Mouse (Mus musculus): ENCODE results near the gene Olfr1335.
"Not testable (repeated sequence)": the region's sequence is repeated elsewhere in the genome, so short reads cannot be mapped to it uniquely, and the experiment has no call there.

Olfr1335 gene

GRCm38 (mm10) chr4:118809844-118810243 lies at the start of gene Olfr1335:
Gene Olfr1335 (minus strand): TSS chr4:118809944.
- no peak for DNase-seq (ENCODE audit: low read depth, low spot score)

- DNase-seq (ENCODE audit: low read depth, low spot score), result no peak
Measured at GRCm38 (mm10) chr4:118836179-118836578, 26.4 kb upstream of the Olfr1335 start, which contains the start of gene Olfr1333. Gene Olfr1333 (minus strand): TSS chr4:118836279.

- DNase-seq (ENCODE audit: low read depth, low spot score), result no peak
Measured at GRCm38 (mm10) chr4:118818921-118819320, 9.2 kb upstream of the Olfr1335 start.

- not testable (repeated sequence) for DNase-seq (ENCODE audit: low read depth, low spot score)
Measured at GRCm38 (mm10) chr4:118792796-118793195, 16.9 kb downstream of the Olfr1335 start.

GRCm38 (mm10) chr4:118782486-118782885 lies 27.3 kb downstream of the Olfr1335 start, which contains the start of gene Olfr1337:
Gene Olfr1337 (minus strand): TSS chr4:118782586.
- DNase-seq (ENCODE audit: low read depth, low spot score), result no peak

All from mesoderm, embryonic 11.5 days (tissue).